Mouse (Mus musculus) limb, embryonic 11.5 days (tissue): ENCODE results near the gene Camk1g. TPM values are rescaled to one million over a fixed set of nuclear protein-coding genes. Genes with fewer than 3 reads are reported as not detected.

Experiments
- ATAC-seq: fragments of 200-750 bp; cut with Nextera tagmentation; 2 replicates; pipeline ENCODE4 v1.8.0; 2017; ENCODE audit warnings: low read depth; ENCODE audit not compliant: insufficient number of reproducible peaks, low FRiP score, low TSS enrichment
- DNase-seq: peaks from one replicate; pipeline ENCODE4 v3.0.0-alpha.2; 2015; ENCODE audit warnings: low spot score
- H3K27ac ChIP-seq: fragments of 300-500 bp; sonication (generic); replicated peaks from 2 replicates; pipeline ENCODE4 v1.5.1; 2014; ENCODE audit warnings: low read depth, mild to moderate bottlenecking, low read length
- H3K27me3 ChIP-seq: fragments of 300-500 bp; sonication (generic); 2 replicates; pipeline ENCODE4 v1.6.1; 2014; ENCODE audit warnings: mild to moderate bottlenecking, low read length, mixed read lengths; ENCODE audit not compliant: control insufficient read depth, insufficient read depth
- H3K36me3 ChIP-seq: fragments of 300-500 bp; sonication (generic); 2 replicates; pipeline ENCODE4 v1.6.1; 2014; ENCODE audit warnings: mild to moderate bottlenecking, low read length, moderate library complexity, mixed read lengths; ENCODE audit not compliant: control insufficient read depth, insufficient read depth
- H3K4me1 ChIP-seq: fragments of 300-500 bp; sonication (generic); 2 replicates; pipeline ENCODE4 v1.6.1; 2014; ENCODE audit warnings: low read length, mixed read lengths; ENCODE audit not compliant: control insufficient read depth, insufficient read depth
- H3K4me2 ChIP-seq: fragments of 300-500 bp; sonication (generic); 2 replicates; pipeline ENCODE4 v1.6.1; 2014; ENCODE audit warnings: low read depth, mild to moderate bottlenecking, moderate library complexity; ENCODE audit not compliant: severe bottlenecking
- H3K4me3 ChIP-seq: fragments of 300-500 bp; sonication (generic); 2 replicates; pipeline ENCODE4 v1.5.1; 2014; ENCODE audit warnings: low read depth, low read length
- H3K9ac ChIP-seq: fragments of 300-500 bp; sonication (generic); 2 replicates; pipeline ENCODE4 v1.6.1; 2014; ENCODE audit warnings: mild to moderate bottlenecking, low read length
- H3K9me3 ChIP-seq: fragments of 300-500 bp; sonication (generic); 2 replicates; pipeline ENCODE4 v1.6.1; 2016; ENCODE audit warnings: low read length; ENCODE audit not compliant: control insufficient read depth
- WGBS: fragments of 180-500 bp; shearing (Covaris S2); extraction: QIAGEN DNeasy Blood & Tissue Kit; methylation state at CpG from one replicate; pipeline ENCODE4 v1.1.7; 2014; 5-methylcytosine and 5-hydroxymethylcytosine counted together
- polyA plus RNA-seq: library from polyadenylated mRNA; unstranded; fragments of >200 nt; fragmentation: Nextera tagmentation; extraction: Ambion mirVana; gene quantifications from 2 replicates; pipeline ENCODE4 v1.2.1, GENCODE M21; 2014

The Camk1g gene
- polyA plus RNA-seq, 1 experiment from 2014 or later = 17.1 TPM

DNA sequence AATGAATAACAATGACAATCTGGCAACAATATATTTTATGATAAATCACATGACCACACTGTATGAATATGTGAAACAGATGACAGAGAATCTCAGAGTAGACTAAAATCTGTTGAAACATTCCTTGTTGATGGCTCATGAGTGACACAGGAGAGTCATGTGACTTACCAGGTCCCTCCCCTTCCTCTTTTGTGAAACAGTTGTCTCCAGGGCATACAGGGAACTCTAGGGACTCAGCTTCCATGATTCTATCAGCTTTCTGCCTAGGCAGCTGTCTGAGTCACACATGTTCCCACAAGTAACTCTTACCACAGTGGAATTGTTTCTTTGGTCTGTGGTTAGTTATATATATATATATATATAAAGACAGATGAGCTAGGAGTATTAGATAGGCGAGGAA lies 30.2 kb upstream of the Camk1g start:
- Histone ChIP-seq H3K9me3 (no peaks in the 10 kb centered on the region), H3K36me3 (no peaks in the 10 kb centered on the region), H3K4me1 (no peaks in the 10 kb centered on the region), H3K9ac (no peak overlapping the region), H3K27ac (no peak overlapping the region), H3K4me2 (no peak overlapping the region), H3K27me3 (no peaks in the 10 kb centered on the region), H3K4me3 (no peak overlapping the region)
- DNase-seq (no peak), ATAC-seq (no peak)
- 87% methylated on average over 1 of the region's 1 CpGs for WGBS

DNA sequence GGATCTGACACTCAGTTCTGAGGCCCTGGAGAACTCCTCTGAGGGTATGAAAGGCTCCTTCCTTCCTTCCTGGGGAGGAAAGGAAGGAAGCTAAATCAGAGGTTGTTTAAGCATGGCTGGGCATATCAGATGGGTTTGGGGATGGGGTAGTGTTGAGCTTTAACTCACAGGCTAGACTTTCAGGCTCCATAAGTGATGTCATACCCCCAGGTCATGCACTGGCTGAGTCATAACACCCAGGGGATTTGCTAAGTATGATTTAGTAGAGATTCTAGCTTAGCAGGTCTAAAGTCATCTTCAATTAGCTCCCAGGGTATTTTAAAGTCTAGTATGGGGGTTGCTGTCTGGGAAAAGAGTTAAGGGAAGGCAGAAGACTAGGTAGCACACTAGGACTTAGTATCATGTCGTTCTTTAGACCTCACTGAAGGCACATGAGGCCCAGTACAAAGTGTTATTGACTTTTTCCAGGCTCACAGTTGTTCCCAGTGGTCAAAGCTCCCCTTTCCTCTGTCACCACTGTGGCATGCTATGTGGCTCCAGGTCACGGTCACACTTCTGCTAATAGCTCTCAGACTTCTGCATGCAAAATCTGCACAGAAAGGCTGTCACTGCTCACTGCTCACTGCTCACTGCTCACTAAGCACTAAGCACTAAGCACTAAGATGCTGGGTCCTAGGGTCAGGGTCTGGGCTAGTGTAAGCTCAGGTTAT lies 28.8 kb upstream of the Camk1g start:
- ATAC-seq = no peak

DNA sequence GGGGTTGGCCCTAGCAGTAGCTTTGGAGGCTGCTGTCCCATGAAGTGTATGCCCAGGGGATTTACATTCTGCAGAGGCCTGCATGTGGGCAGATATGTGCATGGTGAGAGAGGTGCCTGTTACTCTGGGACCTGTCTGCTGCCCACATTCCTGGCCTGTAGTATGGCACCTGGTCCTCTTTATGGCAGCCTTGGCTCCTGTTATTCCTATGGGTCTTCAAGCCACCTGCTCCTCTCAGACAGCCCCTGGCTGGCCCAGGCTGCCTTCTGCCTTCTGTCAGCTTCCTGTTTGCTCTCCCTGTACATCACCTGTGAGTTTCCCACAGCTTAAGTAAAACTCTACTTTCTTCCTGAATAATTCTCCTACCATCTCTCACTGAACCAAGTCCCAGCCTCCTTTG lies 27.0 kb upstream of the Camk1g start:
- H3K4me2 ChIP-seq = no peak overlapping the region
- no peak overlapping the region for H3K4me3 ChIP-seq
- DNase-seq (no peak), ATAC-seq (no peak)
- no peak overlapping the region for H3K9ac ChIP-seq
- H3K36me3 ChIP-seq = no peaks in the 10 kb centered on the region
- H3K27ac ChIP-seq = no peak overlapping the region
- no peaks in the 10 kb centered on the region for H3K27me3 ChIP-seq
- no peaks in the 10 kb centered on the region for H3K9me3 ChIP-seq
- no peaks in the 10 kb centered on the region for H3K4me1 ChIP-seq

More for the DNA sequence above, 28.8 kb upstream of the Camk1g start:
- no peaks in the 10 kb centered on the region for H3K36me3 ChIP-seq
- no peak overlapping the region for H3K4me3 ChIP-seq
- DNase-seq = no peak
- no peak overlapping the region for H3K9ac ChIP-seq
- H3K27me3 ChIP-seq = no peaks in the 10 kb centered on the region
- H3K4me1 ChIP-seq = no peaks in the 10 kb centered on the region
- WGBS = 53% methylated on average over 2 of the region's 2 CpGs
- H3K9me3 ChIP-seq = no peaks in the 10 kb centered on the region
- no peak overlapping the region for H3K27ac ChIP-seq
- no peak overlapping the region for H3K4me2 ChIP-seq

DNA sequence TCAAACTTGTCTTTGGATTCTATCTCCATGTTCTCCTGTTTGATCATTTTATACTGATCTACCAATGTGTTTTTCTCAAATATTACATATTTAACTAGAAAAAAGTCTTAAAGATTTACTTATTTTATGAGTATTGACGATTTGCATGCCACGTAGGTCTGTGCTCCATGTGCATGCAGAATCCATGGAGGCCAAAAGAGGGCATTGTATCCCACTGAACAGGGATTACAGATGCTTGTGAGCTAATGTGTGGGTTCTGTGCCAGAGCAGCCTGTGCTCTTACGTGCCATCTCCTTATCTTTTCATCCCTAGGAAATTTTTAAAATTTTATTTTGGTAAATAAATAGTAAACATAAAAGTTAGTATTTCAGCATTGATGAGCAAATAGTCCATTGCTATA lies 22.2 kb upstream of the Camk1g start:
- Histone ChIP-seq H3K9ac (no peak overlapping the region), H3K4me3 (no peak overlapping the region), H3K4me1 (peaks cover 10% of the 10 kb centered on the region), H3K27ac (no peak overlapping the region), H3K27me3 (no peaks in the 10 kb centered on the region), H3K4me2 (no peak overlapping the region), H3K36me3 (no peaks in the 10 kb centered on the region), H3K9me3 (no peaks in the 10 kb centered on the region)
- WGBS = 88% methylated on average over 3 of the region's 3 CpGs
- DNase-seq (no peak), ATAC-seq (no peak)

DNA sequence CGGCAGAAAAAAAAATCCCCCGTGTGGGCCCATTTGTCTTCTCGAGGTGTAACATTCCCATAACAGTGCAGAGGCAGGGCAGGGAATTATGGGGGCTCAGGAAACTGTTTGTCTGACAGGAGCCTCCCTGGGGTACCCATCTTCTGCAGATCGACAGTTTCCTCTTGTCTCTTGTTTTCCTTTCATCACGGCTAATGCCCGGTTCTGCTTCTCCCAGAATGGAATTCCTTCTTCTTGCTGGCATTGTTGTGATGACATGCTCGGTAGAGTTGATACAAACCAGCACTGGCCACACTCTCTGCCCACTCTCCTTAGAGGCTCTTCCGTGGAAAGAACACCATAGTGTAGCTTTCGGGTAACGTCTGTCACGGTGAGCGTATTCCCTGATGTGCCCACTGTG lies 19.9 kb upstream of the Camk1g start:
- DNase-seq (no peak), ATAC-seq (no peak)
- H3K4me2 ChIP-seq = no peak overlapping the region
- no peak overlapping the region for H3K9ac ChIP-seq
- WGBS = 68% methylated on average over 12 of the region's 12 CpGs
- peaks cover 10% of the 10 kb centered on the region for H3K4me1 ChIP-seq
- no peaks in the 10 kb centered on the region for H3K27me3 ChIP-seq
- no peak overlapping the region for H3K4me3 ChIP-seq
- H3K27ac ChIP-seq = no peak overlapping the region
- H3K36me3 ChIP-seq = no peaks in the 10 kb centered on the region
- no peaks in the 10 kb centered on the region for H3K9me3 ChIP-seq

DNA sequence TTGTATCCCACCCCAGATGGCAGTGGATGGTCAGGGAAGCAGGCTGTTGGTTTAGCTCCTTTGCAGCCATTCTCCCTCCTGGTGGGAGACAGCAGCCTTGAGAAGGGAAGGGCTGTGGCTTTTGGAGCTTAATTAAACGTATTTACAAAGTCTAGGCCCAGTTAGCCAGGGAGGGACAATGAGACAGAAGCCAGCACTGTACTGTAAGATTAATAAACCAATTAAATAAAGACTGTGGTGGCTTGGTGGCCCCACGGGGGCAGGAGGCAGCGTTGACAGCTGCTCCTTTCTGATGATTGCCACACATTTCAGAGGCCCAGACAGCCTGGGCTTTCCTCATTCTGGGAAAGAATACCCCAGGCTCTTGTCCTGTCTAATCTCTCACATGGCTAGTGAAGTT lies 19.4 kb upstream of the Camk1g start:
- ATAC-seq (no peak), DNase-seq (no peak)
- H3K4me3 ChIP-seq = no peak overlapping the region
- no peak overlapping the region for H3K27ac ChIP-seq
- H3K27me3 ChIP-seq = no peaks in the 10 kb centered on the region
- H3K9ac ChIP-seq = no peak overlapping the region
- H3K4me2 ChIP-seq = no peak overlapping the region
- 38% methylated on average over 3 of the region's 3 CpGs for WGBS
- H3K36me3 ChIP-seq = no peaks in the 10 kb centered on the region
- no peaks in the 10 kb centered on the region for H3K9me3 ChIP-seq
- H3K4me1 ChIP-seq = peaks cover 10% of the 10 kb centered on the region

DNA sequence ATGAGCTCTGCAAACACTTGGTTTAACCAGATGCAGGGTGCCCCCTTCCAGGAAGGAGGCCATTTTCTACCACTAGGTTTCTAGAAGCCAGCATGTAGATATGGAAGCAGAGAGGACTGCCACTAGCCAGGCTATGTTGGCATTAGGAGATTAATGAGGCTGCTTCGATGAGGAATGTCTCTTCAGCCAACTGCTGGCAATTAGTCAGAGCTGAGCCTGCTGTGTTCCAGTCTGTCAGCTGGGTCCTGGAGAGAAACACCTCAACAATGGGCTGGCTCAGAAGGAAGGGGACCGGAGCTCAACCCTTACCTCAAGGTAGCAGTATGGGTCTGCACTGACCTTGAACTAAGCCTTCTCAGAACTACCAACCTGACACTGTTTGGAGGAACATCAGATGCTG lies 17.1 kb upstream of the Camk1g start:
- no peak overlapping the region for H3K27ac ChIP-seq
- DNase-seq (no peak), ATAC-seq (no peak)
- H3K4me3 ChIP-seq = no peak overlapping the region
- no peaks in the 10 kb centered on the region for H3K36me3 ChIP-seq
- no peaks in the 10 kb centered on the region for H3K9me3 ChIP-seq
- no peak overlapping the region for H3K9ac ChIP-seq
- H3K4me2 ChIP-seq = no peak overlapping the region
- 39% methylated on average over 2 of the region's 2 CpGs for WGBS
- H3K27me3 ChIP-seq = no peaks in the 10 kb centered on the region
- peaks cover 10% of the 10 kb centered on the region for H3K4me1 ChIP-seq

DNA sequence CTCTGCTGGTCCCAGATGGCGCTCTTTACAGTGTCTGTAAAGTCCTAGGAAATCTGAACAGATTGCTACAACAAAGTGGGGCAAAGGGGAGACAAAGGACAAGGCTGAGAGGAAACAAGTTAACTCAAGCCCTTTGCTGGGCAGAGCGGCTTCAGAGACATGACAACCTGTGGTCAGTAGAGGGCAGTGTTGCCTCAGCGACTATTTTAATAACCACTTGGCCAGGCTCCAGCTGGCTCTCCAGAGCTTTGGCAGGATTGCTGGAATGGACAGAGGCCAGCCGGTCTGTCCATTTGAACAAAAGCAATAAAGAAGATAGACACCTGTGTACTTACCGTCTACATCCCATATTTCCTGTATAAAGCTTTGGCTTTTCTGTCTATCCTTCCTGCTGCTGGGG lies 16.0 kb upstream of the Camk1g start:
- Histone ChIP-seq H3K9me3 (no peaks in the 10 kb centered on the region), H3K36me3 (no peaks in the 10 kb centered on the region), H3K9ac (no peak overlapping the region), H3K4me1 (peaks cover 10% of the 10 kb centered on the region), H3K27ac (no peak overlapping the region), H3K27me3 (no peaks in the 10 kb centered on the region), H3K4me3 (no peak overlapping the region), H3K4me2 (no peak overlapping the region)
- 1% methylated on average over 5 of the region's 5 CpGs for WGBS
- DNase-seq (peak; percentile 90), ATAC-seq (0 out of 2 replicates have a peak, but pooled peaks have one; percentile 5)
